Mouse (Mus musculus) MEL (cell line): Measurements from ENCODE around the gene Jag2.

Experiments
- CHD1 ChIP-seq: IDR thresholded peaks from 2 replicates; pipeline ENCODE4 v1.6.1; 2012; ENCODE audit warnings: low read depth, mild to moderate bottlenecking, inconsistent platforms, low read length, improper control_type of control experiment
- CHD2 ChIP-seq: IDR thresholded peaks from 2 replicates; pipeline ENCODE4 v1.6.1; 2011; ENCODE audit warnings: low read length, improper control_type of control experiment
- CTCF ChIP-seq, 3 experiments: IDR thresholded peaks in 2 of 3; conservative IDR thresholded peaks in 1 of 3; 2 replicates each; pipeline ENCODE4 v1.5.1; 2011 to 2012; ENCODE audit warnings: low read length in 3 of 3, low read depth in 2 of 3, mild to moderate bottlenecking in 2 of 3, improper control_type of control experiment in 1 of 3, inconsistent platforms in 1 of 3, mixed read lengths in 1 of 3, moderate library complexity in 1 of 3; ENCODE audit not compliant: control insufficient read depth in 1 of 3, insufficient read depth in 1 of 3, poor library complexity in 1 of 3, severe bottlenecking in 1 of 3
- MAX ChIP-seq: IDR thresholded peaks from 2 replicates; pipeline ENCODE4 v1.6.1; 2011; ENCODE audit warnings: low read length, improper control_type of control experiment
- POLR2A ChIP-seq, 2 experiments: IDR thresholded peaks; 2 replicates each; pipeline ENCODE4 v1.6.1; 2011 to 2012; ENCODE audit warnings: low read length in 2 of 2, mild to moderate bottlenecking in 2 of 2, control low read depth in 1 of 2, improper control_type of control experiment in 1 of 2, low read depth in 1 of 2, moderate library complexity in 1 of 2; ENCODE audit not compliant: control insufficient read depth in 1 of 2, insufficient read depth in 1 of 2, poor library complexity in 1 of 2
- POLR2AphosphoS2 ChIP-seq: IDR thresholded peaks from 2 replicates; pipeline ENCODE4 v1.6.1; 2011; ENCODE audit warnings: low read length, improper control_type of control experiment
- POLR2AphosphoS5 ChIP-seq: IDR thresholded peaks from 2 replicates; pipeline ENCODE4 v1.6.1; 2012; ENCODE audit warnings: low read depth, borderline replicate concordance, mild to moderate bottlenecking, inconsistent platforms, low read length, moderate library complexity, mixed read lengths
- USF1 ChIP-seq: IDR thresholded peaks from 2 replicates; pipeline ENCODE4 v1.6.1; 2014; ENCODE audit warnings: low read depth, mild to moderate bottlenecking, inconsistent platforms, low read length, improper control_type of control experiment, moderate library complexity
- USF2 ChIP-seq, 2 experiments: IDR thresholded peaks; 2 replicates each; pipeline ENCODE4 v1.6.1; 2011 to 2012; ENCODE audit warnings: improper control_type of control experiment in 2 of 2, low read length in 2 of 2, borderline replicate concordance in 1 of 2, inconsistent platforms in 1 of 2, low read depth in 1 of 2, mild to moderate bottlenecking in 1 of 2; ENCODE audit not compliant: insufficient read depth in 1 of 2

GRCm38 (mm10) chr12:112950761-112951129 lies 21.2 kb upstream of the Jag2 start:
- no peak for TF ChIP-seq CTCF (IDR thresholded peaks at IDR 0.05 in 2 of 3, conservative IDR thresholded peaks at IDR 0.05 in 1 of 3; ENCODE audit: control insufficient read depth in 1 of 3, insufficient read depth in 1 of 3, low read depth in 2 of 3, low read length in 3 of 3, poor library complexity in 1 of 3, severe bottlenecking in 1 of 3)
- TF ChIP-seq POLR2AphosphoS2: no peak
- TF ChIP-seq USF2 (IDR thresholded peaks at IDR 0.05; ENCODE audit: borderline replicate concordance in 1 of 2, insufficient read depth in 1 of 2, low read depth in 1 of 2, low read length in 2 of 2): no peak
- no peak for TF ChIP-seq CHD1
- no peak for TF ChIP-seq POLR2AphosphoS5
- TF ChIP-seq POLR2A (IDR thresholded peaks at IDR 0.05; ENCODE audit: control insufficient read depth in 1 of 2, insufficient read depth in 1 of 2, low read depth in 1 of 2, low read length in 2 of 2, poor library complexity in 1 of 2): no peak
- no peak for TF ChIP-seq CHD2
- no peak for TF ChIP-seq MAX
- TF ChIP-seq USF1: no peak
